Mouse (Mus musculus) cortical plate, adult 2 months (tissue): ENCODE results near the gene Cryba4.

Experiments
- CTCF ChIP-seq: fragments of 200-500 bp; IDR thresholded peaks from 2 replicates; pipeline ENCODE4 v1.5.1; 2011; ENCODE audit warnings: mild to moderate bottlenecking, control low read depth, low read length; ENCODE audit not compliant: insufficient read depth; ENCODE audit errors: extremely low read depth
- POLR2A ChIP-seq: fragments of 200-500 bp; IDR thresholded peaks from 2 replicates; pipeline ENCODE4 v1.6.1; 2011; ENCODE audit warnings: mild to moderate bottlenecking, low read length, control low read depth; ENCODE audit not compliant: insufficient read depth; ENCODE audit errors: extremely low read depth

DNA sequence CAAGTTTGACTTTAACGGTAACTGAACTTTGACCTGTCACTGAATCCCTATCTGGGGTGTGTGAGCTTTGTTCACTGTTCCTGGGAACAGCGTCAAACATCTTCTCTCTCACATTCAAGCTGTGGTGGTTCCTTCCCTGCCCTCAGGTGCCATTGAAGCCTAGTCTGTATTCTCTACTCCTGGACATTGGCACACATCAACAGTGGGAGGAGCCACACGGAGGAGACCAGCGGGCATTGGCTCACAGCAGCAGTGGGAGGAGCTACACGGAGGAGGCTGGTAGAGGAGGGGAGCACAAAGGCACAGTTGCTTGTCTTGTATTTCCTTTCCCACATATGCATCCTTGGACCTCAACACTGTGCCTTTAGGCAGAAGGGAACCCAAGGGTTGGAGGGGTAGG, 9.3 kb downstream of the Cryba4 start:
- TF ChIP-seq POLR2A (no peak), CTCF (no peak)
